Mouse (Mus musculus): ENCODE measurements at regions not wholly inside any gene's neighbourhood (a gene's known extent, or its start where the extent isn't known, plus 50 kb on each side); places are given as distances from the start of the nearest gene placed in this dataset.
"Not testable (repeated sequence)": the region's sequence is repeated elsewhere in the genome, so short reads cannot be mapped to it uniquely, and the experiment has no call there.

DNA sequence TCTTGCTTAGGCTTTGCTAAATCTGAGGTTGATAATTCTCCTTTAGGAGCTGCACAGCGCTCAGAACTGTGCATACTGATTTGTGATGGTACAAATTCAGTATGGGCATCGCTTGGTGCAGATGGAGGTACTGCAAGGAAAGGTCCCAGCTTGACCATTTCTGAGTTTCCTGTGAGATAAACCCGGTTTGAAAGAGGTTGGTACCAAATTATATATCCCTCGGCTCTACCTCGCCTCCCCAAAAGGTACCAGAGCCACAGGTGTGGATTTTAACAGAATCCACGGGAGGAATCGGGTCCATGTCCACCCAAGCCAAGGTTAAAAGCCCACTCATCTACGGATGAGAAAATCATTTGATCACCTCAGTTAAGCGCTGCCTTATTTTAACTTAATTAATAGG is 172.5 kb upstream of the Zfp808 start:
- in situ Hi-C loops (cut with MboI; ENCODE audit: low pct_unique_long_range_greater_than_20kb in 1 of 2, low sequenced_read_pairs in 2 of 2, unreplicated experiment in 1 of 2): not testable (repeated sequence)

DNA sequence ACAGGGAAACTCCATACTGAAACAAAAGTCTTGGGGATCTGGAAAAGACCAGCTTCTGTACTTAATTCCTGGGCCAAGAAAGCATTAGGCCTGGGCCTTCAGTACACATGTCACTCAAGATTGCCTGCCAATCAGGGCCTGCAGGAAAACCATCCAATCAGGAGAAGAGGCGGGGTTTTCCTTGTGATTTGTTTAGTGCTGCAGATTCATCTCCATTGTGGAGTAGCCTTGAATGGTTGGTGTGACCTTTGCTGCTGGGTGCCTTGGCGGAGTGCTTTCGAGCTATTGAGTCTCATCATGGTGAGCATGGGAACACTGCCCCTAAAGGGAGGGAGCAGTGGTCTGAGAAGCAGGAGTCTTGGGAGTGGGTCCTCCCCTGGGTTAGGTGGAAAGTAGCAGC is 150.8 kb upstream of the Zfp808 start:
- in situ Hi-C loops (cut with MboI; ENCODE audit: low pct_unique_long_range_greater_than_20kb in 1 of 2, low sequenced_read_pairs in 2 of 2, unreplicated experiment in 1 of 2): not testable (repeated sequence)

DNA sequence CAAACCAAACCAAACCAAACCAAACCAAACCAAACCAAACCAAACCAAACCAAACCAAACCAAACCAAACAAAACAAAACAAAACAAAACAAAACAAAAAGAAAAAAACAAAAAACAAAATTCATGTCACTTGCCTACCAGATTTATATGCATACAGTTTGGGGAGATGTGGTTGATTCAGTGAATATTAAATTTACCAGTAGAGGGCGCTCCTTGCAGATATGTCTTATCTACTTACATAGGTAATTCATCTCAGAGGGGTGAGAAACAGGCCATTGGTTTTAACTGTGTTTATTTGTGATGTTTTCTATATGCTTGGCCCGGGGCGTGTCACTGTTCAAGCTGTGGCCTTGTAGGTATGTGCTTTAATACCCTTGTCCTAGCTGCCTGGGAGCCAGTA is 133.2 kb upstream of the Zfp808 start:
- in situ Hi-C loops (cut with MboI; ENCODE audit: low pct_unique_long_range_greater_than_20kb in 1 of 2, low sequenced_read_pairs in 2 of 2, unreplicated experiment in 1 of 2): not testable (repeated sequence)

DNA sequence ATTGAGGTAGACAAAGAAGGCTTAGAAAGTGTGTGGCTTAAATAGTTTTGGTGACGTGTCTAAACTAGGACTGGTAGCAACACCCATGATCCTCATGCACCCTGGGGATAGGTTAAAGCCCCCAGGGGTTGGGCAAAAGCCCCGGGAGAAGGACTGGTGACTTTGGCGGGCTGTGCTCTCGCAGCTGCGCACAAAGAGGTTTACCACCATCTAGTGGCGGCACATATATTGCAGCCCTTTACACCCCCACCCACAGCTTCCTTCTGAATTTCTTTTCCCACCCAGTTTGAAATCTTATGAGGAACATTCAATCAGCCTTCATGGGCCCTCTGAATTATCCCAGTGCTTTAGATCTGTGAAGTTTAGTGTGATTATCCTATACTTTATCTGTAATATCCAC is 130.9 kb upstream of the Zfp808 start:
- in situ Hi-C loops (cut with MboI; ENCODE audit: low pct_unique_long_range_greater_than_20kb in 1 of 2, low sequenced_read_pairs in 2 of 2, unreplicated experiment in 1 of 2): not testable (repeated sequence)

DNA sequence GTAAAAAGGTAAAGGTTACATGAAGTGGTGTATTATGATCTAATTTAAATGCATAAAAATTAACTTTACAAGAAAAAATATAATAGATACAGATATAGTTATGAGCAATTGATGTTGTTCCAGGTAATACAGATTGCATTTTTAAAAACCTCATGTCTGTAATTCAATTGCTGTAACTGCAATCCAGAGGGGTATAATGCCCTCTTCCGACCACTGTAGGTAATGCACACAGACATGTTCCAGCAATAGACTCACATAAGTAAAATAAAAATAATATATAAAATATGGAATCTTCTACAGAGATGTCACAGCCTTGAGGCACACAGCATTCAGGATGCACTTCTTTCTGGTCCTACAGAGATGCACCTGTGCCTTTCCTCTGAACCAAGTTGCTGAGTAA is 122.4 kb upstream of the Zfp808 start:
- in situ Hi-C loops (cut with MboI; ENCODE audit: low pct_unique_long_range_greater_than_20kb in 1 of 2, low sequenced_read_pairs in 2 of 2, unreplicated experiment in 1 of 2): loop anchor here (25.0 kb wide), 1 partner anchor 105 kb away; no protein-coding TSS in a partner anchor

DNA sequence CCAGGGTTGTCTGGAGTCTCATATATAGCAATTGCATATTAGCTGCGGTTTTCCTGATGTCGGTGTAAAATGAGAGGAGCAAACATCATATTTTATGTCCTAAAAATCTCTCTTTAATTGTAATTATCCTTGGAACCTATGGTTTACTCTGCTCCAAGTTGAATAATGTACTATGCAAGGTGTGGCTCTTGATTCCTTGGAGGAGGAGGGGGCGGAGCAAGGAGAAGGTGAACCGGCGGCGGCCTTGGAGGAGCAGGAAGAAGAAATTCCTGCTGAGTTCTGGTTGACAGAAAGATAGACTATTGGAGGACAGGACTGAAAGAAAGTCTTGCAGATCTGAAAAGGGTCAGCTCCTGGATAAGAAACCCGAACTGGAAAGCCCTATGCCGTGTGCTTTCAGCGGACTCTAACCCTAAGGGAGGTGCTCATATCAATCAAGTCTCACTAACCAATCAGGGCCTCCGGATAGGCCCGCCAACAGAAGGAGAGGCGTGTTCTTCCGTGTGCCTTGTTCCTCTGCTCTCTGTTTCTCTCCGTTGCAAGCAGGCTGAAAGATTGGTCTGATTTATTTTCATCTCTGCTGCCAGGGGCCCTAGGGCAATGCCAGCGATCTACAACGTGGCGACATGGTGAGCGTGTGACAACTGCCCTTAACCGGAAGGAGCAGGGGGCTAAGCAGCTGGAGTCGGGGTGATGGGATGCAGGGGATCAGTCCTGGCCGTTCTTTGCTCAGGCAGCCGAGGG is 114.1 kb upstream of the Zfp808 start:
- in situ Hi-C loops (cut with MboI; ENCODE audit: low pct_unique_long_range_greater_than_20kb in 1 of 2, low sequenced_read_pairs in 2 of 2, unreplicated experiment in 1 of 2): loop anchor here (25.0 kb wide), 1 partner anchor 97 kb away; no protein-coding TSS in a partner anchor

DNA sequence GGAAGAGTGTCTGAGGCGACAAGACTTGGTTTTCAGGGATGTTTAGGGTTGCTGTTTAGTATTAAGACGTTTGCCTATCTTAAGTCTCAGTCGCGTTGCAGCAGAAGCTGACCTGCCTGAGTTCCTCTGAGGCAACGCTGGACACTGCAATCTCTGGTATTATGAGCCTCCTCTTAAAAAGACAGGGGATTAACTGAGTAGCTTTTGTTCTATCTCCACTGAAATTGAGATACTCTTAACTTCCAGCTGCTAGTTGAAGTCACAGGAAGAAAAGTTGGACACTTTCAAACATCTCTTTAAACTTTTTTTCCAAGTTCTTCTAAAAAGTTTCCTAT is 113.6 kb upstream of the Zfp808 start:
- in situ Hi-C loops (cut with MboI; ENCODE audit: low pct_unique_long_range_greater_than_20kb in 1 of 2, low sequenced_read_pairs in 2 of 2, unreplicated experiment in 1 of 2): loop anchor here (25.0 kb wide), 1 partner anchor 96 kb away; no protein-coding TSS in a partner anchor

DNA sequence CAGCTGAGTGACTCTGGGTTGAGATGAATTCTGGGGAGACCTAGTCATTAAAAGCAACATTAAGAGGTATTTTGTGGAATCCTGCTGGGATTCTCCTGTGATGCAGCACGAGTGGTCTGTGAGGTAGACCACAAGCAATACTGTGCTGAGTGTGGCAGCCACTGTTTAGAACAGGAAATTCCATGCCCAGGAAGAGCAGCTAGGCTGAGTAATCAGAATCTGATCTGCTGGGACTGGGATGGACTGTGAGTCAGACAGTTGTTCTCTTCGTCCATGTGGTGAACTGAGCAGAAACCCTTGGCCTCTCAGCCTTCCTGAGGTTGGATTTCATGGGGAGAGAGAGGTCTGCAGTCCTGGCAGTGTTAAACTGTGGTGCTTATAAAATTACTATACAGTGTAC is 92.0 kb upstream of the Zfp808 start:
- in situ Hi-C loops (cut with MboI; ENCODE audit: low pct_unique_long_range_greater_than_20kb in 1 of 2, low sequenced_read_pairs in 2 of 2, unreplicated experiment in 1 of 2): not testable (repeated sequence)

DNA sequence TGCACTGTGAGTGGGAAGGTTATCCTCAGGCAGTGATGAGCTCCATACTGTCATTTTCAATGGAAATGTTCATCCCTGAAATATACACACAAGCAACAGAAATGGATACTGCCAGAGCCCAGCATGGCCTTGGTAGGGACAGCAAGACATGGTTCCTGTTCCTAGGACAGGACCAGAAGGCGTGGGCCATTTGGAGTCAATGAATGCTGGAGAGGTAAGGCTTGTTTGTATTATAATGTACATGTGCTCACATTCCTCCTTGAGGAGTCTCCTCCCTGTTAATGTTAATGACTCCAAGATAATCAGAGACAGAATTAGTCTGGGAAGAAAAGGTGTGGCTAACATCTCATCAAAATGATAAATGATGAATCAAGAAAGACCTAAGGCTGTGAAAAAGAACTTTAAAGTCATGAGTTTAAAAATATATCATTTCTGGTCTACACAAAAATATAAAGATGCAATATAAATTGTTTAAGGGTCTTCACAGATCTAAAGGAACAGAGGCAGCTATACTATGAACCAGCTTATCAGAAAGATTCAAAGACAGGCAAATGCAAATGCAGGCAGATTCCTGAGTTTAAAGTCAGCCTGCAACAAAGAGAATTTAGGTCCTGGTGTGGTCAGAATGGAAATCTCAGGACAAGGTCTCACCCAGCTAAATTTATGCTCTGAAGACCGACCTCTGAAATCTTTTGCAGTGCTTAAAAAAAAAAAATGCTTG is 51.6 kb upstream of the Zfp808 start:
- in situ Hi-C loops (cut with MboI; ENCODE audit: low pct_unique_long_range_greater_than_20kb in 1 of 2, low sequenced_read_pairs in 2 of 2, unreplicated experiment in 1 of 2): not testable (repeated sequence)

DNA sequence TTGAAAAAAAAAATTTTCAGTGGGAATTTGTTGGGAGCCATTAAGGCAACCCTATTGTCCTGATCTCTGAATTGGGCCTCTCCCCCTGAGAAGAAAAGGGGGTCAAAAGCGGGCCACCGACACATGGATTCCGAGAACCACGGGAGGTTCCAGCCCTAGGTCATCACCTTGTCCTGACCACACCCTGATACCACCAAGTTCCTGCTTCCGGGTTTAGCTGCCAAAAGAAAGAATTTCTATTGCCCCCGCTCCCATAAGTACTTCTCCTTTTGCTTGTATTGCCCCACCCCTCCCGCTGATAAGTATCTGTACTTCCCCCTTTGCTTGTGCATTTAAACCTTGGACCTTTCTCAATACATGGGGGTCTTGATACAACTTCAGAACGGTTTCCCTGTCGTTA is 50.8 kb upstream of the Zfp808 start:
- in situ Hi-C loops (cut with MboI; ENCODE audit: low pct_unique_long_range_greater_than_20kb in 1 of 2, low sequenced_read_pairs in 2 of 2, unreplicated experiment in 1 of 2): not testable (repeated sequence)
